Mouse (Mus musculus): ENCODE data around the gene Pitpnm3. TPM values are rescaled to one million over a fixed set of nuclear protein-coding genes. Genes with fewer than 3 reads are reported as not detected.

The Pitpnm3 gene
- total RNA-seq, 2 experiments from 2014 or later: 1.8 to 3.0 TPM

- no peak for DNase-seq
These were observed 112.8 kb downstream of the Pitpnm3 start for GRCm38 (mm10) chr11:72022827-72023226.

- DNase-seq: no peak
These were observed 114.6 kb downstream of the Pitpnm3 start for GRCm38 (mm10) chr11:72021015-72021414.

DNA sequence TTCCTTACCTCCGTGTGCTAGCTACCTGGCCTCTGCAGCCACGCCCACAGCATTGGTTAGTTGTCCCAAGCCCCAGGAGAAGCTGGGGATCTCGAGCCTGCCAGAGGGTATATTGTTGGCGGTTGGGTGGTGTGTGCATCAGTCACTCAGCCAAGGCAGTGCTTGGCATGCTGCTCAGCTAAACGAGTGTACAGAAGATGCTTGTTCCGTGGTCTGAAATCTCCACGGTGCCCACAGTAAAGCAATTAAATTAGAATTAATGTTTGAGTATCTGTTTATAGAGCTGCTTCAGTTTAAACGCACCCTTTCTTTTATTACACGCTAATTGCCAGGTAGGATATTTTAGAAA, 118.4 kb downstream of the Pitpnm3 start:
- no peak for DNase-seq

GRCm38 (mm10) chr11:72016518-72017252, 118.9 kb downstream of the Pitpnm3 start:
- no peak for DNase-seq

DNA sequence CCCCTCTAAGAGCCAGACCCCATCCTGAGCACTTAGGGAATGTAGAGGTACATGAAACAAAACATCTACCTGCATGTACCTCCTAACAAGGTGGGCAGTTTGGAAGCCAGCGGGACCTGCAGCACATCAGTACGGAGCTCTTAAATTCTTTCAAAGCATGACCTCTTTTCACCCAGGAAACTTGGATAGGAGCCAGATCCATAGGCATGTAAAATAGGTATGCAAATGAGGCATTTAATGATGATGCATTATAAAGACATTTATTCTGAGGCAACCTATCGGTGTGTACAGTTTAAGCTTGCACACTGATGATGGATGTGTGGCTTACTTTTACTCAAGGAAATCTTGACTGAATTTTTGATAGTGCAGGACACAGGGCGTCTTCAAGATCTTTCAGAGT, 120.9 kb downstream of the Pitpnm3 start:
- DNase-seq: no peak

- no peak for DNase-seq
These were observed 123.6 kb downstream of the Pitpnm3 start for GRCm38 (mm10) chr11:72011955-72012354.

GRCm38 (mm10) chr11:72010940-72011722, 124.4 kb downstream of the Pitpnm3 start:
- DNase-seq: no peak

DNA sequence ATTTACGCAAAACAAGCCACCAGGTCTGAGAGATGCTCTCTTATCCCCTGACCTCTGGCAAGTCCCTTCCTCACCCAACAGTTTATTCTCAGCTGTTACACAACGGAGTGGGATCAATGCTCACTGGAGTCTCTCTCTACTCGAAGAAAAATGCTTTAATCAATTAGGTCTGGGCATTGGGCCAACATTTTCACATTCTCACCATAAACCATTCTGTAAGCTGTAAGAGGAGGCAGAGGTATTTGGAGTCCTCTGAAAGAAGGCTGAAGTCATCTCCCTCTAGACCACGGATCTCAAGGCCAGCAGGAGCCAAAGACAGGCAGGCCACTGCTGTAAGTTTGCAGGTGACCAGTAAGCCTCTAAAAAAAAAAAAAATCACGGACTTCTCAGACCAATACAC, 125.2 kb downstream of the Pitpnm3 start:
- DNase-seq: no peak

GRCm38 (mm10) chr11:72005547-72005946, 130.0 kb downstream of the Pitpnm3 start:
- no peak for DNase-seq

DNA sequence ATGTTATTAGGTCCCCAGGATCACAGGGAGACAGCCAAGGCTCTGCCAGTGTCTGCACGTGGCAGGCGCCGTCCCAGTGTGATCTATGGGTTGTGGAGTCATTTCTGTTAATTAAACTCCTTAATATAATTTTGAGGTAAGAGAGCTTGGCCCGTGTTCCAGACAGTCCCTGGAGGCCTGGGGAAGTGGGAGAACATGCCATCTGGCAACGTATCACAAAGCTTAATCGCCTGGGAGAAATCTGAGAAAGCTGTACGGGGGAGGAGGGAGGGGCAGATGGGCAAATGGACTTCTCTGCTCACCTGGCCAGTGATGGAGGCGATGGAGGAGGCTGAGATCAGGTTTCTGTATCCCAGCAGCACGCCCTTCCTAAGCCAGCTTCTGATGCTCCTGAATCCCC, 132.4 kb downstream of the Pitpnm3 start:
- no peak for DNase-seq

- DNase-seq: peak; percentile 36 to 51
These were observed 133.3 kb downstream of the Pitpnm3 start for GRCm38 (mm10) chr11:72002138-72002853.

DNA sequence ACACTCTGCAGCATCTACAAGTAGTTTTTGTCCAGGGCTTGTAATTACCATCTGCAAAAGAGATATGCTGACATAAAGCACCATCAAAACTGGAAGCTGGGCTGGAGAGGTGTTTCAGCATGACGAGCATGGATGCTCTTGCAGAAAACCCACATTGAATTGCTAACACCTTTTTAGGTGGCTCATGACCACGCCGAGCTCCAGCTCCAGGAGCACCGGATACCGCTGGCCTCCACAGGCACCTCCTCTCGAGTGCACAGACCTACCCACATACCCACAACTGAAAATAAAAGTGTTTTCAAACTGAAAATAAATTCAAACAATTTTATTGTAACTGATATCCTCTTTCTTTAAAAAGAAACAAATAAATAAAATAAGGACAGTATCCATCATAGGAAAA, 135.4 kb downstream of the Pitpnm3 start:
- no peak for DNase-seq

Other genes with a start within 250 kb of the Pitpnm3 start
- not detected for gene Aipl1, start 98.3 kb downstream of the Pitpnm3 start, total RNA-seq (2021)
- gene Pimreg, start 93.7 kb downstream of the Pitpnm3 start, total RNA-seq (2021): 1 to 10 TPM; 3.6 to 5.1 TPM
- under 1 TPM; 0.46 to 0.60 TPM for gene Gm43951, start 71.1 kb upstream of the Pitpnm3 start, total RNA-seq (2021)
- 1 to 10 TPM; 4.9 to 5.8 TPM for gene 4933427D14Rik, start 71.7 kb upstream of the Pitpnm3 start, total RNA-seq (2021)
- gene Txndc17, start 71.8 kb upstream of the Pitpnm3 start, total RNA-seq (2021): 10 to 100 TPM; 71.8 to 74.2 TPM
- 10 to 100 TPM; 13.0 to 13.5 TPM for gene Med31, start 79.8 kb upstream of the Pitpnm3 start, total RNA-seq (2021)
- under 1 TPM; 0.07 to 0.17 TPM for gene Slc13a5, start 131.4 kb upstream of the Pitpnm3 start, total RNA-seq (2021)
- gene Xaf1, start 165.9 kb upstream of the Pitpnm3 start, total RNA-seq (2021): 10 to 100 TPM; 30.0 to 33.3 TPM
- gene Fbxo39, start 178.7 kb upstream of the Pitpnm3 start, total RNA-seq (2021): not detected
- gene Tekt1, start 226.7 kb upstream of the Pitpnm3 start, total RNA-seq (2021): under 1 TPM; 0.26 to 0.40 TPM